Mouse (Mus musculus): ENCODE measurements around the gene Strbp. TPM values are rescaled to one million over a fixed set of nuclear protein-coding genes. Genes with fewer than 3 reads are reported as not detected.

Strbp gene
- polyA plus RNA-seq, 1 experiment from 2014 or later: 57.2 TPM

DNA sequence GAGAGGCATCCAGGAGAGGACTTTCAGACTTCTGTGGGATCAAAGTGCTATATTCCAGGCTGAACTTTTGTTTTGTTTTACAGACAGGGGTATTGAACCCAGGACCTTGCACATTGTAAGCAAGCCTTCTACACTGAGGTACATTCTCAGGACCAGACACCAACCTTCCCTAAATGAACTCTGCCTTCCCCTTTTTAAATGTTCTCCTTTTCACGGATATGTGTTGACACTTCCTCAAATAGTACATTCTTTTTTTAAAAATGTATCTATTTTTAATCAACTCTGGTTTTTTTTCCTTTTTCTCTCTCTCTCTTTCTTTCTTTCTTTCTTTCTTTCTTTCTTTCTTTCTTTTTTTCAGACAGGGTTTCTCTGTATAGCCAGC is 32.1 kb upstream of the Strbp start:
- Histone ChIP-seq H3K4me1 (ENCODE audit: control insufficient read depth, insufficient read depth, low read length) (0 out of 2 replicates have a peak, but pooled peaks cover 7% of the 10 kb centered on the region), H3K9ac (ENCODE audit: low read depth, low read length) (0 out of 2 replicates have a peak overlapping the region, but pooled peaks have one; percentile 0), H3K4me2 (replicated peaks; ENCODE audit: low read depth, low read length) (peak overlapping the region; percentile 31), H3K27me3 (ENCODE audit: control insufficient read depth, insufficient read depth, low read length) (no peaks in the 10 kb centered on the region), H3K9me3 (ENCODE audit: control insufficient read depth, low read length) (no peaks in the 10 kb centered on the region), H3K4me3 (ENCODE audit: low read length) (no peak overlapping the region), H3K27ac (ENCODE audit: low read depth, low read length) (no peak overlapping the region), H3K36me3 (ENCODE audit: control insufficient read depth, insufficient read depth, low read length) (no peaks in the 10 kb centered on the region)
- ATAC-seq (ENCODE audit: low FRiP score, low TSS enrichment): no peak
- WGBS: 71% methylated on average over 1 of the region's 1 CpGs

DNA sequence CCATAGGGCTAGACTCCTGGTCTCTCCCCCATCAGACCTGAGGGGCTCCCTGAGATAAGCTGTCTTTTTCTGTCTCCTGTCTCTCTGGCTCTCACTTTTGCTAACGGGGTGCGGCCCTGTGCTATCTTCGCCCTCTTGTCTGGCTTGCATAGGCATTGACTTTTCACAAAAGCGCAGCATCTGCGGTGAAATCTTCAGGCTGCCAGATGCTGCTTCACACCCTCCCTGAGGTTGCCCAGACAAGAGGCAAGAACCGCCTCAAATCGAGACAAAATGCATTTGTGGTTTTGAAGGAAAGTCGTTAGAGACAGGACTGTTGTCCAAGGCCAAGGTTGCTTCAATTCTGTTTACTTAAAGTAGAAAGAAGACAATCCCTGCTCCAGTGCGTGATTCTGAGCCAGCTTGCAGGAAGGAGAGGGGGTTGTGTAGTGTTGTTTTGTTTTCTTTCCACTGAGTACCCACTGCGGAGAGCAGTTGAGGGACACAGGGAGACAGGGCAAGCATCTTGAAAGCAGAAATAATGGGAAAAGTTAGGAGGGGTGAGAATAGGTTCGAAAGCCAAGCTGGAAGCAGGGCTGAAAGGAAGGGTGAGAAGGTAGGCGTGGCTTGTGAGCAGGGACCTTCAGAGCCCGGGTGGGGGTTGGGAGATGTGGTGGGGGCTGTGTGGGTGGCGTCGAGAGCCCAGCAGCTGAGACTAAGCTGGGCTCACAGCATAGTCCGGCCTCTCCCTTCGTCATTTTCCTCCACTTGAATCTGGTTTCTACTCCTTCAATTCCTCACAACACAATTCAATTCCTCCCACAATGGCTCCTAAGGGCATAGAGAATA is 31.5 kb upstream of the Strbp start:
- peak; percentile 83 for ATAC-seq (ENCODE audit: low FRiP score, low TSS enrichment)
- WGBS: 18% methylated on average over 17 of the region's 17 CpGs
- 0 out of 2 replicates have a peak overlapping the region, but pooled peaks have one; percentile 0 for H3K9ac ChIP-seq (ENCODE audit: low read depth, low read length)
- no peaks in the 10 kb centered on the region for H3K36me3 ChIP-seq (ENCODE audit: control insufficient read depth, insufficient read depth, low read length)
- no peak overlapping the region for H3K4me3 ChIP-seq (ENCODE audit: low read length)
- no peak overlapping the region for H3K27ac ChIP-seq (ENCODE audit: low read depth, low read length)
- H3K4me2 ChIP-seq (replicated peaks; ENCODE audit: low read depth, low read length): peak overlapping the region; percentile 31
- H3K27me3 ChIP-seq (ENCODE audit: control insufficient read depth, insufficient read depth, low read length): no peaks in the 10 kb centered on the region
- H3K4me1 ChIP-seq (ENCODE audit: control insufficient read depth, insufficient read depth, low read length): 0 out of 2 replicates have a peak, but pooled peaks cover 7% of the 10 kb centered on the region
- no peaks in the 10 kb centered on the region for H3K9me3 ChIP-seq (ENCODE audit: control insufficient read depth, low read length)

DNA sequence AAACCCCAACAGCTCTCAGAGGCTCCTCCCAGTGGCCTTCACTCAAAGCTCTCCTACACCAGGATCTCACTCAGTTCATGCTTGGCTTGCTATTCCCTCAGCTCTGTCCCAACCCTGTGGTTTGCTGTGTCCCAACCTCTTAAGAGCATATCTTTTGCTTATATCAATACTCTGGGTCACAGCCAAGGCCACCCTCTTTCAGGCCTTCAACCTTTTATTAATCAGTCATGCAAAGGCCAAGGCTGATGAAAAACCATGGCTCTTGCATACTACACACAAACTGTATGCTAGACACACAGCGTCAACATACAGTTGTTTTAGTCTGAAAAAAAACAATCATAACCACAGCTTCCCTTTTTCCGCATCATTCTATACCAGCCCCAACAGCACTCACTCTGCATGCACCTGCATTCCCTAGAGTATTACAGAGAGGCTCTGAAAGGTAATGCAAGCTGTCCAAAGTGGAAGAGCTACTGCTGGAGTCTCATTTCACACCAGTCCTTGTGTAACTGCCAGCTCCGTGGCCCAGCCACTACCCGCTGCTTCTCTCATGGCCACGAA is 27.7 kb upstream of the Strbp start:
- Histone ChIP-seq H3K9ac (ENCODE audit: low read depth, low read length) (no peak overlapping the region), H3K36me3 (ENCODE audit: control insufficient read depth, insufficient read depth, low read length) (no peaks in the 10 kb centered on the region), H3K9me3 (ENCODE audit: control insufficient read depth, low read length) (no peaks in the 10 kb centered on the region), H3K4me1 (ENCODE audit: control insufficient read depth, insufficient read depth, low read length) (0 out of 2 replicates have a peak, but pooled peaks cover 7% of the 10 kb centered on the region), H3K4me2 (replicated peaks; ENCODE audit: low read depth, low read length) (no peak overlapping the region), H3K27me3 (ENCODE audit: control insufficient read depth, insufficient read depth, low read length) (no peaks in the 10 kb centered on the region), H3K27ac (ENCODE audit: low read depth, low read length) (no peak overlapping the region), H3K4me3 (ENCODE audit: low read length) (no peak overlapping the region)
- WGBS: 86% methylated on average over 5 of the region's 5 CpGs
- ATAC-seq (ENCODE audit: low FRiP score, low TSS enrichment): no peak

DNA sequence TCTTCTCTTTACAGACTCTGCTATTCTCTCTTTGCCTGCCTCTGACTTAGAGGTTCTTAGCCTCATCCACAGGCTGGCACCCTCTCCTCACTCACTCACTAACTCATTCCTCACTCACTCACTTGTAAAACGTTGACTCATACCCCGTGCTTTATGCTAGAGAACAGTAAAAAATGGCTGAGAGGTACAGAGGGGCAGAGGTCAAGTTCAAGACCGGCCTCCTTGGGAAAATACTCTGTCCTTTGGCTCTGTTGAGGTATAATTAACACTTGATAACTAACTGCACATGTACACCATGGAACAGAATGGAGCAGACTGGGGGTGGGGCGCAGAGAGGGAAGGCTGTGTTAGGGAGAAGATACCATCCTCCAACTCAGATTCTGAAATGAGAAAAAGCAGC is 20.6 kb upstream of the Strbp start:
- no peak overlapping the region for H3K4me2 ChIP-seq (replicated peaks; ENCODE audit: low read depth, low read length)
- H3K4me1 ChIP-seq (ENCODE audit: control insufficient read depth, insufficient read depth, low read length): no peaks in the 10 kb centered on the region
- no peak overlapping the region for H3K27ac ChIP-seq (ENCODE audit: low read depth, low read length)
- ATAC-seq (ENCODE audit: low FRiP score, low TSS enrichment): no peak
- H3K4me3 ChIP-seq (ENCODE audit: low read length): no peak overlapping the region
- H3K36me3 ChIP-seq (ENCODE audit: control insufficient read depth, insufficient read depth, low read length): no peaks in the 10 kb centered on the region
- H3K9ac ChIP-seq (ENCODE audit: low read depth, low read length): no peak overlapping the region
- H3K27me3 ChIP-seq (ENCODE audit: control insufficient read depth, insufficient read depth, low read length): no peaks in the 10 kb centered on the region
- no peaks in the 10 kb centered on the region for H3K9me3 ChIP-seq (ENCODE audit: control insufficient read depth, low read length)
- 59% methylated on average over 4 of the region's 4 CpGs for WGBS

DNA sequence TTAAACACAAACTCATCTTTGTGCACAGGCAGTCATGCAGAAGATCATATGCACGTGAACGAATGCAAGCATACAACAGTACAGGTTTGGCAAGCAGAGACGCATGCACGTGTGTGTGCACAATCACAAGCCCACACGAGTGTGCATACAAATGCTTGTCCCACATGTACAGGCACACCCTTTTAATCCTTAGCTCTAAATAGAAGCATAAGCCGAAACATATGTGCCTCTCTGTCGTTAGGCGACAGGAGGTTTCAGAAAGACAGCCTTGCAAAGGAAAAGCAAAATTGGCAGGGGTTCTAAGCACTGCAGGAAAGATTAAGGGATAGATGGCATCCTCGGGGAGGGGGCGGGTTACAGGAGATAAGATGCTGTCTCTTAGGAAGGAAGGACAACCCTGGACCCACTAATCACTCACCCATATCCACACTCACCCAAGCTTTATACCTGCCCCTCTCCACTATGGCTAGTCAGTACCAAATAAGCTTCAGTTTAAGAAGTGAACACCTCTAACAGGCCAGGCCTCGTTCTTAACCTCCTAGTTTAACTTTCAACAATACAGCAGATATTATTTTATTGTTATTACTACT is 19.9 kb upstream of the Strbp start:
- no peaks in the 10 kb centered on the region for H3K36me3 ChIP-seq (ENCODE audit: control insufficient read depth, insufficient read depth, low read length)
- no peaks in the 10 kb centered on the region for H3K27me3 ChIP-seq (ENCODE audit: control insufficient read depth, insufficient read depth, low read length)
- H3K9ac ChIP-seq (ENCODE audit: low read depth, low read length): no peak overlapping the region
- no peaks in the 10 kb centered on the region for H3K9me3 ChIP-seq (ENCODE audit: control insufficient read depth, low read length)
- H3K27ac ChIP-seq (ENCODE audit: low read depth, low read length): no peak overlapping the region
- H3K4me3 ChIP-seq (ENCODE audit: low read length): no peak overlapping the region
- H3K4me1 ChIP-seq (ENCODE audit: control insufficient read depth, insufficient read depth, low read length): no peaks in the 10 kb centered on the region
- WGBS: 83% methylated on average over 11 of the region's 11 CpGs
- ATAC-seq (ENCODE audit: low FRiP score, low TSS enrichment): no peak
- no peak overlapping the region for H3K4me2 ChIP-seq (replicated peaks; ENCODE audit: low read depth, low read length)

DNA sequence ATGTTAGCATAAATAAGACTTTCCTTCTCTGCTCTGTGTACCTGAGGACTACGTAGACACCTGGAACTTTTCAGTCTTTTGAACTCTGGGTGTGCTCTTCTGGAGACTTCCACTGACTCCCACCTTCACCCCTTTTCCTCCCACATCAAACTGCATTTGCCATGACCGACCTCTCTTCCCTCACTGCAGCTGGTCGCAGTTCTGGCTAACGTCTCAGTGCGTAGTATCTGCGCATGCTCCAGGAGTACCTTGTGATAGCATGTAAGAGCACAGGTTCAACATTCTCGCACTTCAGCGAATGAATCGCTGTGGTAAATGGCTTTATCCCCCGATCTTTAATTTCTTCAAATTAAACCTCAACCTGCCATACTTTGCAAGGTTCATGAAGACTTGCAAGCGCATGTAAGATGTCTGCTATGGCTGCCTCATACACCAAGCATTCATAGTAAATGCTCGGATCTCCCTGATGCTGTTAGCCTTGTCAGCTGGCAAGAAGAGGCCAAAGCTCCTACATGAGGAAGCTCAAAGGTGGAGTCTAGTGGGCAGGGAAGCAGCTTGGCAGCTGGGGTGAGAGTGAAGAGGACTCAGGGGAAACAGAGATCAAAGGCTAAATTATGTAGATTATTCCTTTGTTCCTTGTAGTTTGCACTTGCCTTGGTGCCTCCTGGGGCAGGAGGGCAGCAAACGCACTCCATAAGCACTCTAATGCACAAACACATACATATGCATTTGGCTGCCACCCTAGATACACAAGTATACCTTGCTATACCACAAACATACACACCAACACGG is 19.2 kb upstream of the Strbp start:
- no peaks in the 10 kb centered on the region for H3K27me3 ChIP-seq (ENCODE audit: control insufficient read depth, insufficient read depth, low read length)
- H3K4me1 ChIP-seq (ENCODE audit: control insufficient read depth, insufficient read depth, low read length): no peaks in the 10 kb centered on the region
- H3K4me2 ChIP-seq (replicated peaks; ENCODE audit: low read depth, low read length): no peak overlapping the region
- no peak overlapping the region for H3K27ac ChIP-seq (ENCODE audit: low read depth, low read length)
- no peak overlapping the region for H3K9ac ChIP-seq (ENCODE audit: low read depth, low read length)
- H3K9me3 ChIP-seq (ENCODE audit: control insufficient read depth, low read length): no peaks in the 10 kb centered on the region
- no peak overlapping the region for H3K4me3 ChIP-seq (ENCODE audit: low read length)
- H3K36me3 ChIP-seq (ENCODE audit: control insufficient read depth, insufficient read depth, low read length): no peaks in the 10 kb centered on the region
- 76% methylated on average over 14 of the region's 14 CpGs for WGBS
- no peak for ATAC-seq (ENCODE audit: low FRiP score, low TSS enrichment)

DNA sequence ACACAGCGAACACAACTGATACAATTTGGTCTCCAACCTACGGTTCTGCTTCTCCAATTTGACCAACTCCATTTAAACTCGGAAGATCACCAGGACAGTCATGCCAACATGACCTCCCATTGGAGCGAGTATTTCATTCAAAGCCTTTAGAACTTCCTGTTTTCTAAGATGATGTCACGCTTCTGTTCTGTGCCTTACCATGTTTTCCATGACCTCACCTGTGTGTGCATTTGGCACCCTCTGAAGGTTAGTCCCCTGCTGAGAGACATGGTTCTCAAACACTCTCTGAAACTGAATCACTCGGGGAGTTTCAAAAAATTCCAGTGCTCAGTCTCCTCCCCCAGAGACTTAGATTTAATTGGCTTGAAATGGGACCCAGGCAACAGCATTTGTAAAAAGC is 12.6 kb upstream of the Strbp start:
- H3K9me3 ChIP-seq (ENCODE audit: control insufficient read depth, low read length): no peaks in the 10 kb centered on the region
- no peaks in the 10 kb centered on the region for H3K27me3 ChIP-seq (ENCODE audit: control insufficient read depth, insufficient read depth, low read length)
- no peak for ATAC-seq (ENCODE audit: low FRiP score, low TSS enrichment)
- H3K4me2 ChIP-seq (replicated peaks; ENCODE audit: low read depth, low read length): no peak overlapping the region
- WGBS: 84% methylated on average over 6 of the region's 6 CpGs
- no peak overlapping the region for H3K4me3 ChIP-seq (ENCODE audit: low read length)
- no peak overlapping the region for H3K9ac ChIP-seq (ENCODE audit: low read depth, low read length)
- no peaks in the 10 kb centered on the region for H3K36me3 ChIP-seq (ENCODE audit: control insufficient read depth, insufficient read depth, low read length)
- H3K27ac ChIP-seq (ENCODE audit: low read depth, low read length): no peak overlapping the region
- H3K4me1 ChIP-seq (ENCODE audit: control insufficient read depth, insufficient read depth, low read length): no peaks in the 10 kb centered on the region

DNA sequence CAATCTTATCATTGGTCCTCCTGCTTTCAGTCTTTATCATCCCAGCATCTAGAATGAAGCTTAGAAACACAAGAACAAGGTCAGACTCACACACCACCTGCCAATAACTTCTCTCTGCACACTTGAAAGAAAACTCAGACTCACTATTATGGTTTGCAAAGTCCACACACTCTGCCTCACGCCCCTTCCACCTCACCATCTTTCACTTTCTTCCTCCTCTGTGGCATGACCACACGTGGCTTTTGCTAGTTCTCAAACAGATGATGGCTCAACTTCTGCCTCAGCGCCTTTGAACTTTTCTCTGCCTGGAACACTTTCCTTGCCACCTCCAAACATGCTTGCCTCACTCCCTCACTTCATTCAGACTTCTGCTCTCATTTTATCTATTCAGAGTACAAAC is 11.7 kb upstream of the Strbp start:
- H3K9me3 ChIP-seq (ENCODE audit: control insufficient read depth, low read length): no peaks in the 10 kb centered on the region
- no peaks in the 10 kb centered on the region for H3K36me3 ChIP-seq (ENCODE audit: control insufficient read depth, insufficient read depth, low read length)
- 60% methylated on average over 3 of the region's 3 CpGs for WGBS
- no peak for ATAC-seq (ENCODE audit: low FRiP score, low TSS enrichment)
- H3K4me2 ChIP-seq (replicated peaks; ENCODE audit: low read depth, low read length): no peak overlapping the region
- no peaks in the 10 kb centered on the region for H3K27me3 ChIP-seq (ENCODE audit: control insufficient read depth, insufficient read depth, low read length)
- H3K4me3 ChIP-seq (ENCODE audit: low read length): no peak overlapping the region
- no peaks in the 10 kb centered on the region for H3K4me1 ChIP-seq (ENCODE audit: control insufficient read depth, insufficient read depth, low read length)
- no peak overlapping the region for H3K9ac ChIP-seq (ENCODE audit: low read depth, low read length)
- no peak overlapping the region for H3K27ac ChIP-seq (ENCODE audit: low read depth, low read length)
